8 mouse cellular contexts compared by ENCODE assay signal in genomic region chr2:73925089-73925488, GRCm38 (mm10). TPM values are rescaled to one million over a fixed set of nuclear protein-coding genes. Genes with fewer than 3 reads are reported as not detected.
DNase-seq lines count a peak whose midpoint lies in the region; ATAC-seq and TF ChIP-seq lines count a peak whose summit lies in the region.

No protein-coding gene starts in this region.

- H3K4me1 ChIP-seq in embryonic facial prominence, embryonic 10.5 days, result no peaks in the 10 kb centered on the region; the same call in 1 of the 2 replicates
- no peaks in the 10 kb centered on the region for H3K4me1 ChIP-seq in heart, embryonic 16.5 days (ENCODE audit: control insufficient read depth, insufficient read depth, low read length)
- H3K4me1 ChIP-seq in lung, embryonic 14.5 days (ENCODE audit: insufficient read depth), result no peaks in the 10 kb centered on the region

- peak; percentile 53 for DNase-seq in 416B (ENCODE audit: low read depth)
- DNase-seq in adrenal gland, adult 8-10 months, result peak; percentile 68
- peak; percentile 68 for DNase-seq in embryonic facial prominence, embryonic 10.5 days (ENCODE audit: low spot score)
- DNase-seq in layer of hippocampus, adult 11-12 months (ENCODE audit: low spot score), result peak; percentile 88
- DNase-seq in lung, embryonic 14.5 days, result peak; percentile 96
- peak; percentile 63 for DNase-seq in ovary, postnatal 14 days (ENCODE audit: low spot score)
- no peak for DNase-seq in yolk sac, embryonic 10.5 days (ENCODE audit: low spot score)

- no peak overlapping the region for H3K27ac ChIP-seq in embryonic facial prominence, embryonic 10.5 days (replicated peaks)
- H3K27ac ChIP-seq in heart, embryonic 16.5 days (ENCODE audit: low read length), result no peak overlapping the region
- no peak overlapping the region for H3K27ac ChIP-seq in lung, embryonic 14.5 days (ENCODE audit: low read depth)

- peak; percentile 67 for TF ChIP-seq CTCF in lung, embryonic 14.5 days (IDR thresholded peaks at IDR 0.05; ENCODE audit: low read depth)

- H3K4me2 ChIP-seq in heart, embryonic 16.5 days (ENCODE audit: low read depth, low read length), result no peak overlapping the region
- no peak overlapping the region for H3K4me2 ChIP-seq in lung, embryonic 14.5 days

- H3K9me3 ChIP-seq in embryonic facial prominence, embryonic 10.5 days, result no peaks in the 10 kb centered on the region
- H3K9me3 ChIP-seq in heart, embryonic 16.5 days (replicated peaks; ENCODE audit: control insufficient read depth, low read length), result 0 out of 2 replicates have a peak, but pooled peaks cover 2% of the 10 kb centered on the region
- no peaks in the 10 kb centered on the region for H3K9me3 ChIP-seq in lung, embryonic 14.5 days (ENCODE audit: low read depth, low read length)

- no peak overlapping the region for H3K9ac ChIP-seq in heart, embryonic 16.5 days (ENCODE audit: low read length)
- no peak overlapping the region for H3K9ac ChIP-seq in lung, embryonic 14.5 days

- ATAC-seq in heart, embryonic 16.5 days (replicated peaks; ENCODE audit: extremely low read depth, insufficient read depth, low FRiP score), result peak; percentile 63; the same call in 1 of the 2 replicates
- ATAC-seq in lung, embryonic 14.5 days (ENCODE audit: insufficient read depth), result peak; percentile 87

- no peaks in the 10 kb centered on the region; the same call in 1 of the 2 replicates for H3K27me3 ChIP-seq in embryonic facial prominence, embryonic 10.5 days (replicated peaks; ENCODE audit: low read depth, poor library complexity, severe bottlenecking)
- no peaks in the 10 kb centered on the region for H3K27me3 ChIP-seq in heart, embryonic 16.5 days (ENCODE audit: control insufficient read depth, insufficient read depth, low read length)
- H3K27me3 ChIP-seq in lung, embryonic 14.5 days (ENCODE audit: insufficient read depth, low read length), result no peaks in the 10 kb centered on the region

- WGBS in embryonic facial prominence, embryonic 10.5 days, result 24% methylated on average over 5 of the region's 5 CpGs
- 13% methylated on average over 5 of the region's 5 CpGs for WGBS in heart, embryonic 16.5 days
- 14% methylated on average over 5 of the region's 5 CpGs for WGBS in lung, embryonic 14.5 days

- H3K36me3 ChIP-seq in embryonic facial prominence, embryonic 10.5 days (replicated peaks), result no peaks in the 10 kb centered on the region
- H3K36me3 ChIP-seq in heart, embryonic 16.5 days (ENCODE audit: control insufficient read depth, insufficient read depth), result no peaks in the 10 kb centered on the region
- no peaks in the 10 kb centered on the region for H3K36me3 ChIP-seq in lung, embryonic 14.5 days (ENCODE audit: insufficient read depth)

- no peak overlapping the region for H3K4me3 ChIP-seq in embryonic facial prominence, embryonic 10.5 days
- H3K4me3 ChIP-seq in heart, embryonic 16.5 days (ENCODE audit: low read length), result no peak overlapping the region
- H3K4me3 ChIP-seq in lung, embryonic 14.5 days (ENCODE audit: low read depth, low read length), result no peak overlapping the region

RNA-seq across cellular contexts. Expression of gene Atp5g3, which starts 14.0 kb away (rescaled TPM):
- 1,000 to 10,000 TPM in 1 of 4 experiments, 100 to 1,000 TPM in 3; 516 to 1,227 (median 754) TPM for total RNA-seq in adrenal gland, adult 8-10 months (2022)
- 851 and 858 TPM in 2 replicates for polyA plus RNA-seq in embryonic facial prominence, embryonic 10.5 days (2016; fragmentation: Nextera tagmentation; extraction: Ambion mirVana)
- 3,175 and 3,410 TPM in 2 replicates for polyA plus RNA-seq in heart, embryonic 16.5 days (2015; fragmentation: Nextera tagmentation; extraction: Ambion mirVana)
- polyA plus RNA-seq in lung, embryonic 14.5 days (2014; fragmentation: Nextera tagmentation; extraction: Ambion mirVana), result 1,132 and 1,137 TPM in 2 replicates

RNA-seq across cellular contexts. Expression of gene Atf2, which starts 32.6 kb away (rescaled TPM):
- total RNA-seq in adrenal gland, adult 8-10 months (2022), result 10 to 100 TPM; 78.4 to 95.2 (median 88.5) TPM
- polyA plus RNA-seq in embryonic facial prominence, embryonic 10.5 days (2016; fragmentation: Nextera tagmentation; extraction: Ambion mirVana), result 80.0 and 86.4 TPM in 2 replicates
- polyA plus RNA-seq in heart, embryonic 16.5 days (2015; fragmentation: Nextera tagmentation; extraction: Ambion mirVana), result 39.5 and 43.4 TPM in 2 replicates
- 69.7 and 74.1 TPM in 2 replicates for polyA plus RNA-seq in lung, embryonic 14.5 days (2014; fragmentation: Nextera tagmentation; extraction: Ambion mirVana)
